Mouse (Mus musculus) lung, embryonic 16.5 days (tissue): ENCODE measurements around the gene Sfxn2. TPM values are rescaled to one million over a fixed set of nuclear protein-coding genes. Genes with fewer than 3 reads are reported as not detected.

Source experiments
- ATAC-seq: fragments of 200-750 bp; cut with Nextera tagmentation; 2 replicates; pipeline ENCODE4 v1.8.0; 2017; ENCODE audit warnings: low read depth, mild to moderate bottlenecking, moderate library complexity
- H3K27ac ChIP-seq: fragments of 300-500 bp; sonication (generic); 2 replicates; pipeline ENCODE4 v1.5.1; 2014; ENCODE audit warnings: mild to moderate bottlenecking, control low read depth, low read length
- H3K27me3 ChIP-seq: fragments of 300-500 bp; sonication (generic); 2 replicates; pipeline ENCODE4 v1.6.1; 2014; ENCODE audit warnings: low read depth, low read length, mixed read lengths; ENCODE audit not compliant: control insufficient read depth, insufficient read depth
- H3K36me3 ChIP-seq: fragments of 300-500 bp; sonication (generic); 2 replicates; pipeline ENCODE4 v1.6.1; 2014; ENCODE audit warnings: low read length; ENCODE audit not compliant: control insufficient read depth, insufficient read depth
- H3K4me1 ChIP-seq: fragments of 300-500 bp; sonication (generic); replicated peaks from 2 replicates; pipeline ENCODE4 v1.6.1; 2014; ENCODE audit warnings: low read length, mixed read lengths; ENCODE audit not compliant: control insufficient read depth, insufficient read depth
- H3K4me2 ChIP-seq: fragments of 300-500 bp; sonication (generic); 2 replicates; pipeline ENCODE4 v1.6.1; 2014; ENCODE audit warnings: low read depth, low read length, control low read depth
- H3K4me3 ChIP-seq: fragments of 300-500 bp; sonication (generic); 2 replicates; pipeline ENCODE4 v1.5.1; 2014; ENCODE audit warnings: mild to moderate bottlenecking, low read length, control low read depth
- H3K9ac ChIP-seq: fragments of 300-500 bp; sonication (generic); 2 replicates; pipeline ENCODE4 v1.6.1; 2014; ENCODE audit warnings: low read length, control low read depth
- H3K9me3 ChIP-seq: fragments of 300-500 bp; sonication (generic); 2 replicates; pipeline ENCODE4 v1.6.1; 2016; ENCODE audit warnings: low read length; ENCODE audit not compliant: control insufficient read depth
- WGBS: fragments of 180-500 bp; shearing (Covaris S2); extraction: QIAGEN DNeasy Blood & Tissue Kit; methylation state at CpG from one replicate; pipeline ENCODE4 v1.1.7; 2014; 5-methylcytosine and 5-hydroxymethylcytosine counted together
- polyA plus RNA-seq: library from polyadenylated mRNA; unstranded; fragments of >200 nt; fragmentation: Nextera tagmentation; extraction: Ambion mirVana; gene quantifications from 2 replicates; pipeline ENCODE4 v1.2.1, GENCODE M21; 2015

Sfxn2 gene
- polyA plus RNA-seq, 1 experiment from 2014 or later, result 24.6 TPM

DNA sequence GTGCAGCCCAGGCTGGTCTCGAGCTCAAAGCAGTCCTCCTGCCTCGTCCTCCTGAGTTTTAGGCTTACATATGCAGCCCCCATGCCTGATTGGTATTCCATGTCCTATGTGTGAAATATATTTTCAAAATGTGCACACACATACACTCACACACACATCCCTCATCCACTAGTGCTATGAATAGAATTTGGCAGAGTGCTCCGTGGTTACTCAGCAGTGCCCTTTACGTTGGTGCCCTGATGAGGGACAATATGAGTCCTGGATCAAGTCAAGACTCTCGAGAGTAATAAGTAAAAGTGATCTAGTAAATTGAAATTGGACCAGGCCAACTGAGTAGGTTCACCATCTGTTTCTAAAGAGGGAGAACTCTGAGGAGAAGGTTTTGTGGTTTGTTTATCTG lies 70.1 kb downstream of the Sfxn2 start:
- no peaks in the 10 kb centered on the region for H3K27me3 ChIP-seq
- H3K4me2 ChIP-seq, result no peak overlapping the region
- peaks cover 60% of the 10 kb centered on the region for H3K4me1 ChIP-seq
- H3K9me3 ChIP-seq, result no peaks in the 10 kb centered on the region
- H3K27ac ChIP-seq, result no peak overlapping the region
- no peak overlapping the region for H3K9ac ChIP-seq
- peaks cover 7% of the 10 kb centered on the region for H3K36me3 ChIP-seq
- no peak for ATAC-seq
- 73% methylated on average over 5 of the region's 5 CpGs for whole genome bisulfite sequencing
- H3K4me3 ChIP-seq, result no peak overlapping the region

DNA sequence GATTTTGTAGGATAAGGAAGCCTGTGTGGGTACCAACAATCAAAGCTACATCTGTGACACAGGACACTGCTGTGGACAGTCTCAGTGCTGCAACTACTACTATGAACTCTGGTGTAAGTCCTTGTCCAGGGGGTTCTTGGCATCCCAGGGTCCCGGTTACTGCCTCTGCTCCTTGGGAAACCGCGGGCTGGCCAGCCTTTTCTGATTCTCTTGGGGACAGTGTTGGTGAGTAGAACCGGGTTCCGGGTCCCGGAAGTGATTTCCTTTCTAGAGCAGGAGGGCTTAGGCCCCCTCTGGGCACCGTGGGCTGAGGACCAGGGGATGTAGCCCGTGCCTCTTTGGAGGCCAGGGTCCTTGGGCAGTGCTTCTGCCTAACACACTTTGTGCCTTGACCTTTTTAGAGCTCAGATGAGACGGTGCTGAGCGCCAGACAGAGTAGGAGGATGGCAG lies 71.2 kb downstream of the Sfxn2 start:
- Histone ChIP-seq H3K27ac (peak overlapping the region; percentile 81), H3K9ac (peak overlapping the region; percentile 40), H3K4me1 (peaks cover 60% of the 10 kb centered on the region), H3K27me3 (no peaks in the 10 kb centered on the region), H3K4me3 (no peak overlapping the region), H3K4me2 (no peak overlapping the region), H3K9me3 (no peaks in the 10 kb centered on the region), H3K36me3 (peaks cover 7% of the 10 kb centered on the region)
- WGBS, result 70% methylated on average over 10 of the region's 10 CpGs
- ATAC-seq, result no peak

DNA sequence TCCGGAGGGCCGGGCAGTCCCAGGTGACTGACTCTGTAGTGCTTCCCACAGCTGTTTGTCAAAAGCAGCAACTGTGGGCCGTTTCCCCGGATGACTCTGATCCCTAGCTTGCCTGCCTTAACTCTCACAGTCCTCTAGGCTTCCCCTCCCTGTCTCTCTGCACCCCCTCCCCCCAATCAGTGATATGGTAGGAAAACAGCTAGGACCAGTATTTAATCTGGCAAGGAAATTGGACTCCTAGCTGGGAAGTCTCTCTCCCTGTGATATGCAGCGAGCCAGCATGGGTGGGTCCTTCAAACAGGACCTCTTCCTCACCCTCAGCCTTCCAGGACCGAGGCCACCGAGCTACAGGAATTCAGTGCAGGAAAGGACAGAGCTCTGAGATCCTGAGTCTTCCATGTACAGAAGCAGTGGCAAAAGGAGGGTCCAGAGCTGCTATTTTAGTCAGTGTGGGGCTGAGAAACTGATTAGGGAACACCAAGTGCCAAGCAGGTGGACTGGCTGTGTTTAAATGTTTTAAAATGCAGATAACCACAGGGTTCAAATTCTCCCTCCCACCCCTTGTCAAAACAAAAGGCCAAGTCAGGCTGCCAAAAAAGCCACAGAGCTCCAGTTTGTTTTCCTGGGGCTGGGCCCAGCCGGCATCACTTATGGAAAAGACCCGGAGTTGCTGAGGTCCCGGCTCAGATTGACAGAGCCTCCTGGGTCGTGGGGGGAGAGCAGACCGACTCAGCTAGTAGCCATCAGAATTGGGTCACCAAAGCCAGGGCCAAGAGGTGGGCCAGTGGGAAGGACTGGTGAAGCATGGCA lies 71.8 kb downstream of the Sfxn2 start:
- WGBS, result 29% methylated on average over 12 of the region's 12 CpGs
- Histone ChIP-seq H3K4me3 (no peak overlapping the region), H3K4me1 (peaks cover 58% of the 10 kb centered on the region), H3K9me3 (no peaks in the 10 kb centered on the region), H3K27me3 (no peaks in the 10 kb centered on the region), H3K4me2 (no peak overlapping the region), H3K36me3 (peaks cover 7% of the 10 kb centered on the region), H3K27ac (peak overlapping the region; percentile 81), H3K9ac (peak overlapping the region; percentile 40; the same call in 1 of the 2 replicates)
- ATAC-seq, result peak; percentile 10; the same call in 1 of the 2 replicates

DNA sequence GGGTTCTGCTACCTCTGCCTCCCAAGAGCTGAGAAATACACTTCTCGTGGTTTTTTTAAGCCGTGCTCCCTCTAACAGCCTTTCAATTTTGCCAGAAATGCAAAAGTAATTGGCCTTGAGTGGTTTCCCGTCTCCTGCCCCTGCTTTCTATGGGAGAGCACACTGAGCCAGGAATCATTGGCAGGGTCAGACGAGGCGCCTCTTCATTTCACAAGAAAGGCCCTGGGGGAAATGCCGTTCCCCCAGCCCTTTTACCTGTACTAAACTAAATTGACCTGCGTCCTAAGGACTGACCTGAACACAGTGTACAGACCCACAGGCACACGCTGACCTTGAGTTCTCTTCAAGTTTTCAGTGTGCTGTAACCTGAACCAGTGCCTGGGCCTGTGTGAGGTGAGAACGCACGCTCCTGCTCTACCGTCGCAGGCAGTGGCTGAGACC lies 72.9 kb downstream of the Sfxn2 start:
- no peaks in the 10 kb centered on the region for H3K9me3 ChIP-seq
- no peak for ATAC-seq
- WGBS, result 80% methylated on average over 12 of the region's 12 CpGs
- H3K27ac ChIP-seq, result 0 out of 2 replicates have a peak overlapping the region, but pooled peaks have one; percentile 81
- H3K4me2 ChIP-seq, result no peak overlapping the region
- no peaks in the 10 kb centered on the region for H3K27me3 ChIP-seq
- H3K36me3 ChIP-seq, result peaks cover 7% of the 10 kb centered on the region
- no peak overlapping the region for H3K4me3 ChIP-seq
- H3K9ac ChIP-seq, result no peak overlapping the region
- peaks cover 49% of the 10 kb centered on the region for H3K4me1 ChIP-seq

DNA sequence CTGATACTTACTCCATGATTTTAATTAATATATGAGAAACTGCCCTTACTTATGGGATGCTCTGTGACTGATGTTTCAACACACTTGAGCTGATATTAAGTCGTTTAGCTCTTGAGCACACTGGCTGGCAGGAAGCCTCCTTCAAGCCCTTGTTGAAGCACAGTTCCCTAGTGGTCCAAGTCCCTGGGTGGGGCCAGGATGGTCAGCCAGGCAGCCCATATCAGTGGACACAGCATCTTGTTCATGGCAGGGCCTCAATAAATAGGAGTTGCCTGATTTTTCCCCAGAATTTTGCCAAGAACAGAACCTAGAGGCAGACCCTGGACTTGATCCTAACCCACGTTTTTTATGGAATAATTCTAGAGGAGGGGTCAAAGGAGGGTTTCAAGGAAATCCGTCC lies 74.1 kb downstream of the Sfxn2 start:
- 51% methylated on average over 3 of the region's 3 CpGs for WGBS
- H3K4me1 ChIP-seq, result peaks cover 37% of the 10 kb centered on the region
- no peak overlapping the region for H3K9ac ChIP-seq
- no peak overlapping the region for H3K4me2 ChIP-seq
- H3K36me3 ChIP-seq, result peaks cover 7% of the 10 kb centered on the region
- H3K4me3 ChIP-seq, result no peak overlapping the region
- H3K27me3 ChIP-seq, result no peaks in the 10 kb centered on the region
- no peak overlapping the region for H3K27ac ChIP-seq
- ATAC-seq, result no peak
- no peaks in the 10 kb centered on the region for H3K9me3 ChIP-seq

Other genes starting within 250 kb of the Sfxn2 start
- gene Psd, start 246.2 kb upstream of the Sfxn2 start, polyA plus RNA-seq, result 3.4 and 4.3 TPM in 2 replicates
- 12.0 and 13.3 TPM in 2 replicates for gene Fbxl15, start 245.2 kb upstream of the Sfxn2 start, polyA plus RNA-seq
- 144 and 153 TPM in 2 replicates for gene Cuedc2, start 234.7 kb upstream of the Sfxn2 start, polyA plus RNA-seq
- gene Mfsd13a, start 232.2 kb upstream of the Sfxn2 start, polyA plus RNA-seq, result 10.4 and 11.4 TPM in 2 replicates
- 1.7 and 1.9 TPM in 2 replicates for gene 2310034G01Rik, start 223.1 kb upstream of the Sfxn2 start, polyA plus RNA-seq
- 132 and 137 TPM in 2 replicates for gene Actr1a, start 177.6 kb upstream of the Sfxn2 start, polyA plus RNA-seq
- gene Sufu, start 176.5 kb upstream of the Sfxn2 start, polyA plus RNA-seq, result 28.1 and 33.8 TPM in 2 replicates
- 22.4 and 24.9 TPM in 2 replicates for gene Trim8, start 71.7 kb upstream of the Sfxn2 start, polyA plus RNA-seq
- gene Arl3, start 167 bp upstream of the Sfxn2 start, polyA plus RNA-seq, result 113 and 118 TPM in 2 replicates
- gene Wbp1l, start 25.7 kb downstream of the Sfxn2 start, polyA plus RNA-seq, result 43.9 and 44.0 TPM in 2 replicates
- 0.09 and 0.38 TPM in 2 replicates for gene Cyp17a1, start 99.8 kb downstream of the Sfxn2 start, polyA plus RNA-seq
- 15.9 and 16.3 TPM in 2 replicates for gene Borcs7, start 116.5 kb downstream of the Sfxn2 start, polyA plus RNA-seq
- 34.8 and 35.1 TPM in 2 replicates for gene As3mt, start 134.1 kb downstream of the Sfxn2 start, polyA plus RNA-seq
- gene Cnnm2, start 188.2 kb downstream of the Sfxn2 start, polyA plus RNA-seq, result 2.5 and 2.6 TPM in 2 replicates